Mouse (Mus musculus): ENCODE data around the gene Rcan1. TPM values are rescaled to one million over a fixed set of nuclear protein-coding genes. Genes with fewer than 3 reads are reported as not detected.

Gene Rcan1
- polyA plus RNA-seq, 1 experiment from 2014 or later, result 37.4 TPM

GRCm38 (mm10) chr16:92464390-92464972, 6.2 kb downstream of the Rcan1 start:
- Histone ChIP-seq H3K27ac (ENCODE audit: low read depth, low read length) (no peak overlapping the region), H3K36me3 (ENCODE audit: control insufficient read depth, insufficient read depth, low read length) (no peaks in the 10 kb centered on the region), H3K9ac (ENCODE audit: low read length) (peak overlapping the region; percentile 83; the same call in 1 of the 2 replicates), H3K4me2 (ENCODE audit: low read depth, low read length, severe bottlenecking) (peak overlapping the region; percentile 71; the same call in 1 of the 2 replicates), H3K4me3 (ENCODE audit: low read depth, low read length) (no peak overlapping the region), H3K27me3 (ENCODE audit: control insufficient read depth, insufficient read depth, low read length) (no peaks in the 10 kb centered on the region), H3K4me1 (replicated peaks; ENCODE audit: control insufficient read depth, insufficient read depth, low read length) (peaks cover 10% of the 10 kb centered on the region; the same call in 1 of the 2 replicates), H3K9me3 (ENCODE audit: control insufficient read depth, low read length) (no peaks in the 10 kb centered on the region)
- 71% methylated on average over 14 of the region's 14 CpGs for WGBS
- no peak for DNase-seq (ENCODE audit: low spot score)
- no peak for ATAC-seq (replicated peaks; ENCODE audit: low FRiP score)

GRCm38 (mm10) chr16:92461412-92461811, 9.3 kb downstream of the Rcan1 start:
- ATAC-seq (replicated peaks; ENCODE audit: low FRiP score), result no peak
- Histone ChIP-seq H3K36me3 (ENCODE audit: control insufficient read depth, insufficient read depth, low read length) (no peaks in the 10 kb centered on the region), H3K27ac (ENCODE audit: low read depth, low read length) (no peak overlapping the region), H3K9me3 (ENCODE audit: control insufficient read depth, low read length) (no peaks in the 10 kb centered on the region), H3K4me3 (ENCODE audit: low read depth, low read length) (no peak overlapping the region), H3K27me3 (ENCODE audit: control insufficient read depth, insufficient read depth, low read length) (no peaks in the 10 kb centered on the region), H3K9ac (ENCODE audit: low read length) (no peak overlapping the region), H3K4me1 (replicated peaks; ENCODE audit: control insufficient read depth, insufficient read depth, low read length) (peaks cover 10% of the 10 kb centered on the region; the same call in 1 of the 2 replicates), H3K4me2 (ENCODE audit: low read depth, low read length, severe bottlenecking) (no peak overlapping the region)
- DNase-seq (ENCODE audit: low spot score), result no peak
- 73% methylated on average over 6 of the region's 6 CpGs for WGBS

- peak; percentile 55; the same call in 1 of the 2 replicates for ATAC-seq (replicated peaks; ENCODE audit: low FRiP score)
- no peak overlapping the region for H3K27ac ChIP-seq (ENCODE audit: low read depth, low read length)
- H3K4me1 ChIP-seq (replicated peaks; ENCODE audit: control insufficient read depth, insufficient read depth, low read length), result 0 out of 2 replicates have a peak, but pooled peaks cover 2% of the 10 kb centered on the region
- no peak overlapping the region for H3K4me2 ChIP-seq (ENCODE audit: low read depth, low read length, severe bottlenecking)
- no peaks in the 10 kb centered on the region for H3K9me3 ChIP-seq (ENCODE audit: control insufficient read depth, low read length)
- no peak overlapping the region for H3K4me3 ChIP-seq (ENCODE audit: low read depth, low read length)
- no peaks in the 10 kb centered on the region for H3K27me3 ChIP-seq (ENCODE audit: control insufficient read depth, insufficient read depth, low read length)
- H3K36me3 ChIP-seq (ENCODE audit: control insufficient read depth, insufficient read depth, low read length), result no peaks in the 10 kb centered on the region
- DNase-seq (ENCODE audit: low spot score), result peak; percentile 85
- 28% methylated on average over 7 of the region's 7 CpGs for WGBS
- no peak overlapping the region for H3K9ac ChIP-seq (ENCODE audit: low read length)
Measured at GRCm38 (mm10) chr16:92457594-92457993, 13.1 kb downstream of the Rcan1 start.

- DNase-seq (ENCODE audit: low spot score) (no peak), ATAC-seq (replicated peaks; ENCODE audit: low FRiP score) (no peak)
- Histone ChIP-seq H3K9me3 (ENCODE audit: control insufficient read depth, low read length) (no peaks in the 10 kb centered on the region), H3K9ac (ENCODE audit: low read length) (no peak overlapping the region), H3K27me3 (ENCODE audit: control insufficient read depth, insufficient read depth, low read length) (no peaks in the 10 kb centered on the region), H3K4me1 (replicated peaks; ENCODE audit: control insufficient read depth, insufficient read depth, low read length) (no peaks in the 10 kb centered on the region), H3K27ac (ENCODE audit: low read depth, low read length) (no peak overlapping the region), H3K4me3 (ENCODE audit: low read depth, low read length) (no peak overlapping the region), H3K36me3 (ENCODE audit: control insufficient read depth, insufficient read depth, low read length) (no peaks in the 10 kb centered on the region), H3K4me2 (ENCODE audit: low read depth, low read length, severe bottlenecking) (no peak overlapping the region)
- 92% methylated on average over 5 of the region's 5 CpGs for WGBS
Measured at GRCm38 (mm10) chr16:92455969-92456368, 14.7 kb downstream of the Rcan1 start.

- Histone ChIP-seq H3K27ac (ENCODE audit: low read depth, low read length) (no peak overlapping the region), H3K9ac (ENCODE audit: low read length) (no peak overlapping the region), H3K4me3 (ENCODE audit: low read depth, low read length) (no peak overlapping the region), H3K27me3 (ENCODE audit: control insufficient read depth, insufficient read depth, low read length) (no peaks in the 10 kb centered on the region), H3K36me3 (ENCODE audit: control insufficient read depth, insufficient read depth, low read length) (no peaks in the 10 kb centered on the region), H3K9me3 (ENCODE audit: control insufficient read depth, low read length) (no peaks in the 10 kb centered on the region), H3K4me1 (replicated peaks; ENCODE audit: control insufficient read depth, insufficient read depth, low read length) (no peaks in the 10 kb centered on the region), H3K4me2 (ENCODE audit: low read depth, low read length, severe bottlenecking) (no peak overlapping the region)
- WGBS, result 67% methylated on average over 8 of the region's 8 CpGs
- ATAC-seq (replicated peaks; ENCODE audit: low FRiP score) (no peak), DNase-seq (ENCODE audit: low spot score) (no peak)
Measured at GRCm38 (mm10) chr16:92455488-92455887, 15.2 kb downstream of the Rcan1 start.

GRCm38 (mm10) chr16:92454495-92454894, 16.2 kb downstream of the Rcan1 start:
- ATAC-seq (replicated peaks; ENCODE audit: low FRiP score) (no peak), DNase-seq (ENCODE audit: low spot score) (no peak)
- Histone ChIP-seq H3K4me3 (ENCODE audit: low read depth, low read length) (no peak overlapping the region), H3K36me3 (ENCODE audit: control insufficient read depth, insufficient read depth, low read length) (no peaks in the 10 kb centered on the region), H3K9ac (ENCODE audit: low read length) (no peak overlapping the region), H3K27ac (ENCODE audit: low read depth, low read length) (no peak overlapping the region), H3K27me3 (ENCODE audit: control insufficient read depth, insufficient read depth, low read length) (no peaks in the 10 kb centered on the region), H3K4me1 (replicated peaks; ENCODE audit: control insufficient read depth, insufficient read depth, low read length) (no peaks in the 10 kb centered on the region), H3K9me3 (ENCODE audit: control insufficient read depth, low read length) (no peaks in the 10 kb centered on the region), H3K4me2 (ENCODE audit: low read depth, low read length, severe bottlenecking) (no peak overlapping the region)
- 94% methylated on average over 18 of the region's 18 CpGs for WGBS

GRCm38 (mm10) chr16:92454002-92454401, 16.7 kb downstream of the Rcan1 start:
- Histone ChIP-seq H3K27ac (ENCODE audit: low read depth, low read length) (no peak overlapping the region), H3K9ac (ENCODE audit: low read length) (no peak overlapping the region), H3K4me2 (ENCODE audit: low read depth, low read length, severe bottlenecking) (no peak overlapping the region), H3K4me3 (ENCODE audit: low read depth, low read length) (no peak overlapping the region), H3K27me3 (ENCODE audit: control insufficient read depth, insufficient read depth, low read length) (no peaks in the 10 kb centered on the region), H3K36me3 (ENCODE audit: control insufficient read depth, insufficient read depth, low read length) (no peaks in the 10 kb centered on the region), H3K4me1 (replicated peaks; ENCODE audit: control insufficient read depth, insufficient read depth, low read length) (no peaks in the 10 kb centered on the region), H3K9me3 (ENCODE audit: control insufficient read depth, low read length) (no peaks in the 10 kb centered on the region)
- 90% methylated on average over 7 of the region's 7 CpGs for WGBS
- ATAC-seq (replicated peaks; ENCODE audit: low FRiP score), result no peak
- DNase-seq (ENCODE audit: low spot score), result no peak

- WGBS, result 54% methylated on average over 8 of the region's 8 CpGs
- no peaks in the 10 kb centered on the region for H3K36me3 ChIP-seq (ENCODE audit: control insufficient read depth, insufficient read depth, low read length)
- H3K9me3 ChIP-seq (ENCODE audit: control insufficient read depth, low read length), result no peaks in the 10 kb centered on the region
- ATAC-seq (replicated peaks; ENCODE audit: low FRiP score) (no peak), DNase-seq (ENCODE audit: low spot score) (no peak)
- no peak overlapping the region for H3K4me2 ChIP-seq (ENCODE audit: low read depth, low read length, severe bottlenecking)
- no peak overlapping the region for H3K4me3 ChIP-seq (ENCODE audit: low read depth, low read length)
- no peak overlapping the region for H3K27ac ChIP-seq (ENCODE audit: low read depth, low read length)
- H3K9ac ChIP-seq (ENCODE audit: low read length), result no peak overlapping the region
- H3K27me3 ChIP-seq (ENCODE audit: control insufficient read depth, insufficient read depth, low read length), result no peaks in the 10 kb centered on the region
- H3K4me1 ChIP-seq (replicated peaks; ENCODE audit: control insufficient read depth, insufficient read depth, low read length), result no peaks in the 10 kb centered on the region
Measured at GRCm38 (mm10) chr16:92452609-92453008, 18.1 kb downstream of the Rcan1 start.

- Histone ChIP-seq H3K27ac (ENCODE audit: low read depth, low read length) (no peak overlapping the region), H3K9me3 (ENCODE audit: control insufficient read depth, low read length) (no peaks in the 10 kb centered on the region), H3K4me1 (replicated peaks; ENCODE audit: control insufficient read depth, insufficient read depth, low read length) (no peaks in the 10 kb centered on the region), H3K9ac (ENCODE audit: low read length) (no peak overlapping the region), H3K4me2 (ENCODE audit: low read depth, low read length, severe bottlenecking) (no peak overlapping the region), H3K4me3 (ENCODE audit: low read depth, low read length) (no peak overlapping the region), H3K36me3 (ENCODE audit: control insufficient read depth, insufficient read depth, low read length) (no peaks in the 10 kb centered on the region), H3K27me3 (ENCODE audit: control insufficient read depth, insufficient read depth, low read length) (no peaks in the 10 kb centered on the region)
- no peak for ATAC-seq (replicated peaks; ENCODE audit: low FRiP score)
- no peak for DNase-seq (ENCODE audit: low spot score)
- 92% methylated on average over 17 of the region's 17 CpGs for WGBS
Measured at GRCm38 (mm10) chr16:92451516-92452072, 19.1 kb downstream of the Rcan1 start.
